Mouse (Mus musculus): ENCODE measurements around the gene Ppa2. TPM values are rescaled to one million over a fixed set of nuclear protein-coding genes. Genes with fewer than 3 reads are reported as not detected.

Ppa2 gene
- polyA plus RNA-seq, 1 experiment, result 44.3 TPM

GRCm38 (mm10) chr3:133322552-133322951 lies 12.6 kb downstream of the Ppa2 start:
- Histone ChIP-seq H3K79me2 (ENCODE audit: control insufficient read depth, insufficient read depth) (no peaks in the 10 kb centered on the region), H3K4me3 (no peak overlapping the region), H3K4me2 (ENCODE audit: low read depth) (no peak overlapping the region), H3K27me3 (ENCODE audit: control insufficient read depth, insufficient read depth, insufficient read length) (no peaks in the 10 kb centered on the region), H3K36me3 (ENCODE audit: control insufficient read depth, insufficient read depth) (peaks cover 2% of the 10 kb centered on the region), H3ac (ENCODE audit: control insufficient read depth, insufficient read length) (no peak overlapping the region)
- TF ChIP-seq CEBPB (IDR thresholded peaks at IDR 0.05; ENCODE audit: insufficient read depth, poor library complexity, severe bottlenecking), result no peak
- no peak for TF ChIP-seq TCF3 (IDR thresholded peaks at IDR 0.05; ENCODE audit: insufficient read length, low read depth)
- TF ChIP-seq REST (IDR thresholded peaks at IDR 0.05; ENCODE audit: insufficient read depth, insufficient read length), result no peak
- no peak for TF ChIP-seq MYOG (IDR thresholded peaks at IDR 0.05; ENCODE audit: control insufficient read depth in 1 of 3, insufficient read depth in 1 of 3, insufficient read length in 2 of 3, low read depth in 2 of 3)
- TF ChIP-seq TCF12 (IDR thresholded peaks at IDR 0.05; ENCODE audit: insufficient read depth, poor library complexity, severe bottlenecking), result no peak
- TF ChIP-seq USF1 (IDR thresholded peaks at IDR 0.05; ENCODE audit: low read depth), result no peak
- no peak for TF ChIP-seq MYOD1 (IDR thresholded peaks at IDR 0.05; ENCODE audit: control insufficient read depth in 1 of 3, insufficient read length in 2 of 3, low read depth in 2 of 3)

- Histone ChIP-seq H3ac (ENCODE audit: control insufficient read depth, insufficient read length) (no peak overlapping the region), H3K79me2 (ENCODE audit: control insufficient read depth, insufficient read depth) (no peaks in the 10 kb centered on the region), H3K27me3 (ENCODE audit: control insufficient read depth, insufficient read depth, insufficient read length) (no peaks in the 10 kb centered on the region), H3K4me2 (ENCODE audit: low read depth) (no peak overlapping the region), H3K4me3 (no peak overlapping the region), H3K36me3 (ENCODE audit: control insufficient read depth, insufficient read depth) (peaks cover 2% of the 10 kb centered on the region)
- TF ChIP-seq TCF12 (IDR thresholded peaks at IDR 0.05; ENCODE audit: insufficient read depth, poor library complexity, severe bottlenecking) (no peak), TCF3 (IDR thresholded peaks at IDR 0.05; ENCODE audit: insufficient read length, low read depth) (no peak), SRF (IDR thresholded peaks at IDR 0.05; ENCODE audit: control insufficient read depth, insufficient read length, low read depth) (no peak), POLR2A (IDR thresholded peaks at IDR 0.05; ENCODE audit: insufficient read length, low read depth) (no peak), REST (IDR thresholded peaks at IDR 0.05; ENCODE audit: insufficient read depth, insufficient read length) (no peak), POLR2AphosphoS2 (IDR thresholded peaks at IDR 0.05; ENCODE audit: insufficient read length, low read depth) (no peak), E2F4 (IDR thresholded peaks at IDR 0.05; ENCODE audit: insufficient read depth) (no peak), MAX (IDR thresholded peaks at IDR 0.05; ENCODE audit: low read depth) (no peak), CEBPB (IDR thresholded peaks at IDR 0.05; ENCODE audit: insufficient read depth, poor library complexity, severe bottlenecking) (no peak), USF1 (IDR thresholded peaks at IDR 0.05; ENCODE audit: low read depth) (no peak), MYOG (IDR thresholded peaks at IDR 0.05; ENCODE audit: control insufficient read depth in 1 of 3, insufficient read depth in 1 of 3, insufficient read length in 2 of 3, low read depth in 2 of 3) (no peak), MYOD1 (IDR thresholded peaks at IDR 0.05; ENCODE audit: control insufficient read depth in 1 of 3, insufficient read length in 2 of 3, low read depth in 2 of 3) (no peak)
Observed at GRCm38 (mm10) chr3:133325135-133325534, 15.2 kb downstream of the Ppa2 start.

GRCm38 (mm10) chr3:133328551-133328950 lies 18.6 kb downstream of the Ppa2 start:
- Histone ChIP-seq H3K4me2 (ENCODE audit: low read depth) (no peak overlapping the region), H3K4me3 (no peak overlapping the region), H3K36me3 (ENCODE audit: control insufficient read depth, insufficient read depth) (peaks cover 2% of the 10 kb centered on the region), H3K79me2 (ENCODE audit: control insufficient read depth, insufficient read depth) (no peaks in the 10 kb centered on the region), H3ac (ENCODE audit: control insufficient read depth, insufficient read length) (no peak overlapping the region), H3K27me3 (ENCODE audit: control insufficient read depth, insufficient read depth, insufficient read length) (no peaks in the 10 kb centered on the region)
- TF ChIP-seq POLR2AphosphoS2 (IDR thresholded peaks at IDR 0.05; ENCODE audit: insufficient read length, low read depth) (no peak), SRF (IDR thresholded peaks at IDR 0.05; ENCODE audit: control insufficient read depth, insufficient read length, low read depth) (no peak), POLR2A (IDR thresholded peaks at IDR 0.05; ENCODE audit: insufficient read length, low read depth) (no peak), MAX (IDR thresholded peaks at IDR 0.05; ENCODE audit: low read depth) (no peak), MYOG (IDR thresholded peaks at IDR 0.05; ENCODE audit: control insufficient read depth in 1 of 3, insufficient read depth in 1 of 3, insufficient read length in 2 of 3, low read depth in 2 of 3) (no peak), TCF12 (IDR thresholded peaks at IDR 0.05; ENCODE audit: insufficient read depth, poor library complexity, severe bottlenecking) (no peak), MYOD1 (IDR thresholded peaks at IDR 0.05; ENCODE audit: control insufficient read depth in 1 of 3, insufficient read length in 2 of 3, low read depth in 2 of 3) (no peak), TCF3 (IDR thresholded peaks at IDR 0.05; ENCODE audit: insufficient read length, low read depth) (no peak), REST (IDR thresholded peaks at IDR 0.05; ENCODE audit: insufficient read depth, insufficient read length) (no peak), USF1 (IDR thresholded peaks at IDR 0.05; ENCODE audit: low read depth) (no peak), CEBPB (IDR thresholded peaks at IDR 0.05; ENCODE audit: insufficient read depth, poor library complexity, severe bottlenecking) (no peak), E2F4 (IDR thresholded peaks at IDR 0.05; ENCODE audit: insufficient read depth) (no peak)

GRCm38 (mm10) chr3:133329406-133329805 lies 19.5 kb downstream of the Ppa2 start:
- no peak for TF ChIP-seq POLR2AphosphoS2 (IDR thresholded peaks at IDR 0.05; ENCODE audit: insufficient read length, low read depth)
- TF ChIP-seq CEBPB (IDR thresholded peaks at IDR 0.05; ENCODE audit: insufficient read depth, poor library complexity, severe bottlenecking), result no peak
- no peak for TF ChIP-seq POLR2A (IDR thresholded peaks at IDR 0.05; ENCODE audit: insufficient read length, low read depth)
- TF ChIP-seq USF1 (IDR thresholded peaks at IDR 0.05; ENCODE audit: low read depth), result no peak
- TF ChIP-seq TCF12 (IDR thresholded peaks at IDR 0.05; ENCODE audit: insufficient read depth, poor library complexity, severe bottlenecking), result no peak
- no peak for TF ChIP-seq REST (IDR thresholded peaks at IDR 0.05; ENCODE audit: insufficient read depth, insufficient read length)
- TF ChIP-seq MYOD1 (IDR thresholded peaks at IDR 0.05; ENCODE audit: control insufficient read depth in 1 of 3, insufficient read length in 2 of 3, low read depth in 2 of 3), result no peak
- no peak for TF ChIP-seq SRF (IDR thresholded peaks at IDR 0.05; ENCODE audit: control insufficient read depth, insufficient read length, low read depth)
- TF ChIP-seq MAX (IDR thresholded peaks at IDR 0.05; ENCODE audit: low read depth), result no peak
- TF ChIP-seq MYOG (IDR thresholded peaks at IDR 0.05; ENCODE audit: control insufficient read depth in 1 of 3, insufficient read depth in 1 of 3, insufficient read length in 2 of 3, low read depth in 2 of 3), result no peak
- TF ChIP-seq E2F4 (IDR thresholded peaks at IDR 0.05; ENCODE audit: insufficient read depth), result no peak
- TF ChIP-seq TCF3 (IDR thresholded peaks at IDR 0.05; ENCODE audit: insufficient read length, low read depth), result no peak
- Histone ChIP-seq H3K79me2 (ENCODE audit: control insufficient read depth, insufficient read depth) (no peaks in the 10 kb centered on the region), H3K4me2 (ENCODE audit: low read depth) (no peak overlapping the region), H3K36me3 (ENCODE audit: control insufficient read depth, insufficient read depth) (peaks cover 2% of the 10 kb centered on the region), H3K27me3 (ENCODE audit: control insufficient read depth, insufficient read depth, insufficient read length) (no peaks in the 10 kb centered on the region), H3ac (ENCODE audit: control insufficient read depth, insufficient read length) (no peak overlapping the region), H3K4me3 (no peak overlapping the region)
